Mouse (Mus musculus) ES-E14 (cell line): ENCODE data around the gene Fkbpl. TPM values are rescaled to one million over a fixed set of nuclear protein-coding genes. Genes with fewer than 3 reads are reported as not detected.

ENCODE experiments used
- DNase-seq: peaks from one replicate; pipeline ENCODE4 v3.0.0-alpha.2; 2013; ENCODE audit warnings: low read depth, low spot score
- H3K27ac ChIP-seq: 2 replicates; pipeline ENCODE4 v1.5.1; 2012; ENCODE audit warnings: low read depth, mild to moderate bottlenecking, low read length, moderate library complexity, mixed read lengths; ENCODE audit not compliant: poor library complexity, insufficient read depth, severe bottlenecking
- H3K36me3 ChIP-seq: 2 replicates; pipeline ENCODE4 v1.6.1; 2012; ENCODE audit warnings: mild to moderate bottlenecking, low read length, moderate library complexity, mixed read lengths; ENCODE audit not compliant: control insufficient read depth, poor library complexity, insufficient read depth, severe bottlenecking
- H3K4me1 ChIP-seq, 2 experiments: fragments of 150-350 bp in 1 of 2; sonication (generic) in 1 of 2; 2 replicates each; pipeline ENCODE4 v1.6.1; 2012; ENCODE audit warnings: low read length in 2 of 2, mild to moderate bottlenecking in 1 of 2, mixed read lengths in 1 of 2; ENCODE audit not compliant: control insufficient read depth in 2 of 2, insufficient read depth in 2 of 2, poor library complexity in 1 of 2
- H3K4me3 ChIP-seq, 2 experiments: fragments of 150-350 bp in 1 of 2; sonication (generic) in 1 of 2; 2 replicates each; pipeline ENCODE4 v1.5.1; 2012; ENCODE audit warnings: low read length in 2 of 2, low read depth in 1 of 2, mild to moderate bottlenecking in 1 of 2, mixed read lengths in 1 of 2; ENCODE audit not compliant: insufficient read depth in 1 of 2, poor library complexity in 1 of 2, severe bottlenecking in 1 of 2
- H3K9ac ChIP-seq: 2 replicates; pipeline ENCODE4 v1.6.1; 2012; ENCODE audit warnings: low read depth, mild to moderate bottlenecking, low read length, mixed read lengths; ENCODE audit not compliant: poor library complexity, insufficient read depth, severe bottlenecking
- H3K9me3 ChIP-seq: fragments of 150-350 bp; sonication (generic); 2 replicates; pipeline ENCODE4 v1.6.1; 2012; ENCODE audit warnings: low read depth, mild to moderate bottlenecking, low read length; ENCODE audit not compliant: control insufficient read depth, insufficient read depth
- CHD2 ChIP-seq: IDR thresholded peaks from 2 replicates; pipeline ENCODE4 v1.6.1; 2014; ENCODE audit warnings: mild to moderate bottlenecking, low read depth, low read length, inconsistent platforms
- HCFC1 ChIP-seq: IDR thresholded peaks from 2 replicates; pipeline ENCODE4 v1.6.1; 2012; ENCODE audit warnings: low read length, inconsistent platforms, borderline replicate concordance; ENCODE audit not compliant: insufficient read depth
- MAFK ChIP-seq: IDR thresholded peaks from 2 replicates; pipeline ENCODE4 v1.6.1; 2014; ENCODE audit warnings: mild to moderate bottlenecking, low read depth, low read length, inconsistent platforms; ENCODE audit not compliant: insufficient read depth
- ZC3H11A ChIP-seq: IDR thresholded peaks from 2 replicates; pipeline ENCODE4 v1.6.1; 2012; ENCODE audit warnings: low read depth, mild to moderate bottlenecking, inconsistent platforms, low read length, borderline replicate concordance
- ZNF384 ChIP-seq: IDR thresholded peaks from 2 replicates; pipeline ENCODE4 v1.6.1; 2012; ENCODE audit warnings: low read depth, low read length, inconsistent platforms
- in situ Hi-C, 2 experiments: fragments of 600-800 bp; cut with MboI; formaldehyde crosslinking; loops; one replicate each; pipeline ENCODE4 v1.15.1; 2025; ENCODE audit warnings: low sequenced_read_pairs in 2 of 2, inconsistent platforms in 1 of 2; ENCODE audit not compliant: unreplicated experiment in 2 of 2
- total RNA-seq: library from RNA; depleted of rRNA; stranded (reverse); fragments of 300-350 nt; gene quantifications from 2 replicates; pipeline ENCODE4 v1.2.3, GENCODE M21; 2012

The Fkbpl gene
- total RNA-seq, 1 experiment = 7.5 TPM

DNA sequence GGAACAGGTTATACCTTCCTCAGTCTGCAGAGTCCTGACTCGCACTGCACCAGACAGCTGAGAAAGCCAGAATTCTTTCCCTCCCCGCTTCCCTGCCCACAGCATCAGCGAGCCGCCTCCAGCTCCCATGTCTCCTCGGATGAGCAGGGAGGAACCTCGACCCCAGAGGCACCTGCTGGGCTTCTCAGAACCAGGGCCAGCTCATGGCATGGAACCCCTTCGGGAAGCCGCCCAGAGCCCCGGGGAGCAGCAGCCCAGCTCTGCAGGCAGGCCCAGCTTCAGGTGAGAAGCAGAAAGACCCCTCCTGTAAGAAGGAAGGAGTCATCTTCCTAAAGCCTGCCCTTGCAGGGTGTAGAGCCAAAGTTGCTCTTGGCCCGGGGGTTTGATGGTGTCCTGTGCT is 8.0 kb downstream of the Fkbpl start:
- no peak overlapping the region for H3K27ac ChIP-seq
- peaks cover 53% of the 10 kb centered on the region for H3K36me3 ChIP-seq
- in situ Hi-C loops = no loop called here
- TF ChIP-seq HCFC1 = no peak
- no peak for TF ChIP-seq ZNF384
- no peak for TF ChIP-seq MAFK
- no peak for TF ChIP-seq ZC3H11A
- no peak for TF ChIP-seq CHD2
- H3K4me3 ChIP-seq = no peak overlapping the region
- no peak overlapping the region for H3K9ac ChIP-seq
- no peak for DNase-seq
- H3K9me3 ChIP-seq = no peaks in the 10 kb centered on the region
- peaks cover 0 to 5% of the 10 kb centered on the region in 2 experiments; a peak in 1 of 4 replicates for H3K4me1 ChIP-seq

DNA sequence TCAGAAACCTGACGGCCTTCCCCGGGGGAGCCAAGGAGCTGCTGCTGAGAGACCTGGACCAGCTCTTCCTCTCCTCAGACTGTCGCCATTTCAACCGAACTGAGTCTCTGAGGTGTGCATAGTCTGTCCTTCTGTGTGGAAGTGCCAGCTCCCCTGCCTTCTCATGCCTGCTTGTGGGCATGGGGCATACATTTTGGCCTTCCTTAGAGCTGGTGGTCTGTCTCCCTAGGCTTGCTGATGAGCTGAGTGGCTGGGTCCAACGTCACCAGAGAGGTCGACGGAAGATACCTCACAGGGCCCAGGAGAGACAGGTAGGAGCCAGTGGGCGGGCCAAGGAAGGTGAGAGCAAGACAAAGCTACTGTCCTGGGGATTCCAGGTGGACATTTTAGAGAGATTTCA is 8.4 kb downstream of the Fkbpl start:
- no peak overlapping the region for H3K9ac ChIP-seq
- peaks cover 53% of the 10 kb centered on the region for H3K36me3 ChIP-seq
- no peak overlapping the region for H3K4me3 ChIP-seq
- no peak for DNase-seq
- in situ Hi-C loops = no loop called here
- TF ChIP-seq HCFC1 (no peak), CHD2 (no peak), ZNF384 (no peak), MAFK (no peak), ZC3H11A (no peak)
- peaks cover 0 to 4% of the 10 kb centered on the region in 2 experiments; a peak in 1 of 4 replicates for H3K4me1 ChIP-seq
- H3K27ac ChIP-seq = no peak overlapping the region
- H3K9me3 ChIP-seq = no peaks in the 10 kb centered on the region

DNA sequence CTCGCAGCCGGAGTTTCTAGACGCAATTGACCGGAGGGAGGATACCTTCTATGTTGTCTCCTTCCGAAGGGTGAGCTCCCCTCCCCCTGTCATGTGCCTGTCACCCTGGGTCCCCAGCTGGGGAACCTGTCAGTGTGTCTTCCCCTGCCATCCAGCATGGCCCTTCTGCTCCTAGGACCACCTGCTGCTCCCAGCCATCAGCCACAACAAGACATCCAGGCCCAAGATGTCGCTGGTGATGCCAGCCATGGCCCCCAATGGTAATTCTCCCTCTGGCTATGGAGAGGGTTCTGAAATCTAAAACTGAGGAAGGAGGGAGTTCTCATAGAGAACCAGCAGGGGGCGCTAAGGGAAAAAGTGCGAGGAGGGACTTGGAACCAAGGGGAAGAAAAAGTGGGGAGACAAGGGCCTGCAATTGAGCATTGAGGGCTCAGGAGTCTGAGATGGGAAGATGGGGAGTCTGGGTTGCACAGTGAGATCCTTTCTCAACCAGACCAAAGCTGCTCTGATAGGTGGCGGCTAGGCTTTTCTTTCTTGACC is 9.3 kb downstream of the Fkbpl start:
- Histone ChIP-seq H3K4me3 (no peak overlapping the region), H3K27ac (no peak overlapping the region), H3K9me3 (no peaks in the 10 kb centered on the region), H3K36me3 (peaks cover 48% of the 10 kb centered on the region), H3K9ac (no peak overlapping the region), H3K4me1 (0 out of 4 replicates have a peak, but pooled peaks cover 0 to 3% of the 10 kb centered on the region in 2 experiments)
- in situ Hi-C loops = no loop called here
- TF ChIP-seq CHD2 (no peak), ZC3H11A (no peak), ZNF384 (no peak)
- DNase-seq = no peak

DNA sequence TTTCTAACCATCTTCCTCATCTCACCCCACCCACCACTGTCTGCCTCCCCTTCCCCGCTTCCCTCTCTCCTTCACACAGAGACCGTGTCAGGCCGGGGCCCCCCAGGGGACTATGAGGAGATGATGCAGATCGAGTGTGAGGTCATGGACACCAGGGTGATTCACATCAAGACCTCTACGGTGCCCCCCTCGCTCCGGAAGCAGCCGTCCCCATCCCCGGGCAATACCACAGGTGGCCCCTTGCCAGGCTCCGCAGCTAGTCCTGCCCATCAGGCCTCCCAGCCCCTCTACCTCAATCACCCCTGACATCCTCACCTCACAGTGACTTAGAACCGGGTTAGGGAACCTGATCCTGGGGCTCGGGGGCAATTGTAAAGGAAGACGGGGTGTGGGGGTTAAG is 9.8 kb downstream of the Fkbpl start:
- Histone ChIP-seq H3K9ac (no peak overlapping the region), H3K4me3 (no peak overlapping the region), H3K9me3 (no peaks in the 10 kb centered on the region), H3K27ac (no peak overlapping the region), H3K4me1 (0 out of 4 replicates have a peak, but pooled peaks cover 0 to 3% of the 10 kb centered on the region in 2 experiments), H3K36me3 (peaks cover 44% of the 10 kb centered on the region)
- in situ Hi-C loops = no loop called here
- DNase-seq = no peak
- TF ChIP-seq HCFC1 (no peak), ZNF384 (no peak), CHD2 (no peak), MAFK (no peak), ZC3H11A (no peak)

DNA sequence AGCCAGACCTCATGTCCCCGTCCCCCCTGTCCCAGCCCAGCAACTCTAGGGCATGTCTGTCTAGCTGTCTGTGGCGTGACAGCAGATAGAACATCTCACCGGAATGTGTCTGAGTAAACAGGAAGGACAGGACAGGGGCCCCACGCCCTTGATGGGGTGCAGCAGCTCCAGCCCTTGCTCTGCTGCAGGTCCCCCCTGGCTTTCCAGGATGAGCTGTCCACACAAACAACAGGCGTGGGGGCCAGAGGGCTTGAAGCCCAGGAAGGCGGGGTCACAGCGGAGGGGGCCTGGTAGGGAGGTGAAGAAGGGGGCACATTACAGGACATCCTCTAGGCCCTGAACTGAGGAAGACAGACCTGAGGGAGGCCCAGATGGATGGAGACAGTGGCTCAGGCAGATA is 10.6 kb downstream of the Fkbpl start:
- TF ChIP-seq MAFK = no peak
- no peak for TF ChIP-seq HCFC1
- no peak for TF ChIP-seq ZNF384
- no peak for TF ChIP-seq ZC3H11A
- no peak for TF ChIP-seq CHD2
- no peak overlapping the region for H3K9ac ChIP-seq
- H3K4me3 ChIP-seq = no peak overlapping the region
- H3K4me1 ChIP-seq = 0 out of 4 replicates have a peak, but pooled peaks cover 0 to 3% of the 10 kb centered on the region in 2 experiments
- H3K36me3 ChIP-seq = peaks cover 41% of the 10 kb centered on the region
- H3K9me3 ChIP-seq = no peaks in the 10 kb centered on the region
- DNase-seq = no peak
- no peak overlapping the region for H3K27ac ChIP-seq
- in situ Hi-C loops = no loop called here
